ENCODE assay signal across 8 mouse cellular contexts in the genomic region with DNA sequence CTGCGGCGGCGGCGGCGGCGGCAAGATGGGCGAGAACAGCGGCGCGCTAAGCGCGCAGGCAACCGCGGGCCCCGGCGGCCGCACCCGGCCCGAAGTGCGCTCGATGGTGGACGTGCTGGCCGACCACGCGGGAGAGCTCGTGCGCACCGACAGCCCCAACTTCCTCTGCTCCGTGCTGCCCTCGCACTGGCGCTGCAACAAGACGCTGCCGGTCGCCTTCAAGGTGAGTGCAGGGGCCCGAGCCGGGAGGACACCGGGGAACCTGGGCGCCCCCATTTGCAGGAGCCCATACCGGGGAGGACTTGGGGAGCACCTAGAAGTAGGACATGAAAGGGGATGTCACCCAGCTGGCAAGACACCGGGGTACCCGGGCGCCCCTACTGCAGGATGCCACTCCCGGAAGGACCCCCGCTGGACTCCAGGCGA. TPM values are rescaled to one million over a fixed set of nuclear protein-coding genes. Genes with fewer than 3 reads are reported as not detected.
DNase-seq lines count a peak whose midpoint lies in the region; ATAC-seq and TF ChIP-seq lines count a peak whose summit lies in the region.

No protein-coding gene starts in this region.

- no peaks in the 10 kb centered on the region for H3K9me3 ChIP-seq in limb, embryonic 15.5 days
- no peaks in the 10 kb centered on the region for H3K9me3 ChIP-seq in midbrain, postnatal 0 days (ENCODE audit: low read length)

- TF ChIP-seq CTCF in bone marrow, adult 2 months (IDR thresholded peaks at IDR 0.05; ENCODE audit: control insufficient read depth, insufficient read depth, low read length): no peak
- no peak for TF ChIP-seq CTCF in midbrain, postnatal 0 days (IDR thresholded peaks at IDR 0.05)

- peak overlapping the region; percentile 63 for H3K4me2 ChIP-seq in limb, embryonic 15.5 days
- peak overlapping the region; percentile 29; the same call in 1 of the 2 replicates for H3K4me2 ChIP-seq in midbrain, postnatal 0 days (ENCODE audit: low read depth, low read length, poor library complexity, severe bottlenecking)

- peak; percentile 51; the same call in 1 of the 2 replicates for TF ChIP-seq POLR2A in bone marrow, adult 2 months (IDR thresholded peaks at IDR 0.05; ENCODE audit: borderline replicate concordance, control insufficient read depth, low read depth, low read length)

- ATAC-seq in limb, embryonic 15.5 days (ENCODE audit: insufficient number of reproducible peaks, low FRiP score, low TSS enrichment, low read depth): no peak
- no peak for ATAC-seq in midbrain, postnatal 0 days (ENCODE audit: low FRiP score)

- peak overlapping the region; percentile 64 for H3K27ac ChIP-seq in bone marrow, adult 2 months (ENCODE audit: control insufficient read depth, insufficient read depth, low read depth, low read length, poor library complexity)
- peak overlapping the region; percentile 57 for H3K27ac ChIP-seq in limb, embryonic 15.5 days
- no peak overlapping the region for H3K27ac ChIP-seq in midbrain, postnatal 0 days (ENCODE audit: low read depth, low read length)

- DNase-seq in adrenal gland, adult 18-20 months (ENCODE audit: low spot score in 2 of 2): peak; percentile 10 to 41
- no peak for DNase-seq in adrenal gland, adult 8-10 months
- peak; percentile 41 to 49 for DNase-seq in heart, postnatal 10 days
- DNase-seq in midbrain, postnatal 0 days (ENCODE audit: low spot score): no peak
- DNase-seq in thymus, postnatal 0 days (ENCODE audit: low spot score): peak; percentile 65
- DNase-seq in frontal cortex, postnatal 25 days (ENCODE audit: low spot score in 2 of 2): no peak

- no peaks in the 10 kb centered on the region for H3K36me3 ChIP-seq in limb, embryonic 15.5 days
- H3K36me3 ChIP-seq in midbrain, postnatal 0 days (ENCODE audit: insufficient read depth, low read length): no peaks in the 10 kb centered on the region

- H3K4me1 ChIP-seq in bone marrow, adult 2 months (ENCODE audit: control insufficient read depth, insufficient read depth, low read length): no peaks in the 10 kb centered on the region
- H3K4me1 ChIP-seq in limb, embryonic 15.5 days: peaks cover 65% of the 10 kb centered on the region
- no peaks in the 10 kb centered on the region for H3K4me1 ChIP-seq in midbrain, postnatal 0 days (ENCODE audit: insufficient read depth, low read length)

- peak overlapping the region; percentile 33 for H3K9ac ChIP-seq in limb, embryonic 15.5 days
- H3K9ac ChIP-seq in midbrain, postnatal 0 days (replicated peaks; ENCODE audit: low read length, poor library complexity, severe bottlenecking): no peak overlapping the region

- H3K4me3 ChIP-seq in bone marrow, adult 2 months (replicated peaks; ENCODE audit: control insufficient read depth, low read depth, low read length): peak overlapping the region; percentile 65
- H3K4me3 ChIP-seq in limb, embryonic 15.5 days: peak overlapping the region; percentile 51
- peak overlapping the region; percentile 3; the same call in 1 of the 2 replicates for H3K4me3 ChIP-seq in midbrain, postnatal 0 days (ENCODE audit: low read depth, low read length)

- WGBS in bone marrow, adult 2 months: under 1% methylated on average over 45 of the region's 45 CpGs
- WGBS in limb, embryonic 15.5 days: under 1% methylated on average over 39 of the region's 45 CpGs
- WGBS in midbrain, postnatal 0 days: under 1% methylated on average over 38 of the region's 45 CpGs

- intact Hi-C loops in heart, postnatal 10 days (cut with DNase I): loop anchor here (5.0 kb wide), 4 partner anchors 86 to 206 kb away; no protein-coding TSS in a partner anchor

- peaks cover 97% of the 10 kb centered on the region for H3K27me3 ChIP-seq in limb, embryonic 15.5 days
- peaks cover 92% of the 10 kb centered on the region for H3K27me3 ChIP-seq in midbrain, postnatal 0 days (ENCODE audit: insufficient read depth, low read length)

RNA-seq across cellular contexts. Expression of a gene that starts 32.4 kb away (rescaled TPM):
- 1 to 10 TPM; 2.3 to 4.8 TPM for total RNA-seq in adrenal gland, adult 18-20 months (2021)
- 1 to 10 TPM in 3 of 4 experiments, under 1 TPM in 1; 0.96 to 3.8 (median 2.1) TPM for total RNA-seq in adrenal gland, adult 8-10 months (2022)
- 7.0 and 20.8 TPM in 2 replicates for polyA plus RNA-seq in bone marrow, adult 2 months (2011; ENCODE audit: insufficient read depth, insufficient read length, low replicate concordance, missing spikeins)
- total RNA-seq in heart, postnatal 10 days (2021): under 1 TPM; 0.26 to 0.32 TPM
- polyA plus RNA-seq in limb, embryonic 15.5 days (2015; fragmentation: Nextera tagmentation; extraction: Ambion mirVana): 4.4 and 4.6 TPM in 2 replicates
- total RNA-seq in midbrain, postnatal 0 days (2014; rRNA removed): not detected in 2 replicates
- polyA plus RNA-seq in midbrain, postnatal 0 days (2015; fragmentation: Nextera tagmentation; extraction: Ambion mirVana): not detected in 2 replicates
- polyA plus RNA-seq in thymus, postnatal 0 days (2015; fragmentation: Nextera tagmentation; extraction: Ambion mirVana): 4.8 and 7.9 TPM in 2 replicates

Comparison
In these comparisons a context has a peak if more than half of its experiments do, and no peak if none do; other contexts are left out.
1. DNase-seq: peak in adrenal gland, adult 18-20 months (2 of 2), heart, postnatal 10 days (2 of 2) and thymus, postnatal 0 days (single experiment); none in adrenal gland, adult 8-10 months (single experiment), midbrain, postnatal 0 days (single experiment) and frontal cortex, postnatal 25 days (0 of 2).
2. H3K4me3 ChIP-seq: peak in every context shown above with its lines; median percentile 65 in bone marrow, adult 2 months; 51 in limb, embryonic 15.5 days; 3 in midbrain, postnatal 0 days.